Mouse (Mus musculus): ENCODE data around the gene S100a16. TPM values are rescaled to one million over a fixed set of nuclear protein-coding genes. Genes with fewer than 3 reads are reported as not detected.

The S100a16 gene
- total RNA-seq, 2 experiments from 2014 or later = 68.4 to 74.4 TPM

DNA sequence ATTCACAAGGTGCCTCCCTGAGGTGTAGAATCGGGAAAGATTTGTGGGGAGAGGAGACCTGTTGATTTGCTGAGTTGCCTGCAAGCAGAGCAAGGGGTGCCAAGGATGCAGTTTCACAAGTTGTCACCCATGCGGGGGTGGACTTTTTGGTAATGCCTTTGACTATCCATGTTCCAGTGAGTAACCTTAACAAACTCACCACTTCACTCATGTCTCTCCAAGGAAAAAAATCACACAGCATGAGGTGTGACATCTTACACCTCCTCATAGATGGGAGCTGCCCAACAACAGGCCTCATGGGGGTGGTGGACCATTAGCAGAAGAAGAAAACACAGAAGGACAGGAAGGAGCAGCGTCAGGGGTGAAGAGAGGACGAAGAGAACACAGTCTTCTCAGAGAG, 45.5 kb downstream of the S100a16 start:
- DNase-seq (ENCODE audit: low spot score in 2 of 2) = no peak

- no peak for DNase-seq (ENCODE audit: low spot score in 2 of 2)
Observed at GRCm38 (mm10) chr3:90583893-90584292, 46.8 kb downstream of the S100a16 start.

DNA sequence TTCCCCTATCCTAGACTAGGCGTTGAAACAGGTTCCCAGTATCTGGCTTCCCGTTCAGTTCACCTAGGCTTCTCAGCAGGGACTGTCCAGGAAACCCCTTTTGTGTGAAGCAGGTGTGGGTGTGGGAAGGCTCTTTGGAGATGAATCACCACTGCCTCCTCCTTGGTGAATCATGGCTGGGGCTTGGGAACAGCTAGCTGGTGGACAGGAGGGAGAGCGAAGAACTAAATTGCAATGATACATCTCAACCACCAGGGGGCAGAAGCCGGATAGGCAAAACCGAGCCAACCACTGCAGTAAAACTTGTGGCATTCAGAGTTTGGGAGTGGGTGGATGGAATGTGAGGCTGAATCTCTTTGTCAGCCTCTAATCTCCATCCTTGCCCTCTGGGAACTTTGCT, 48.5 kb downstream of the S100a16 start:
- DNase-seq (ENCODE audit: low spot score in 2 of 2) = peak in 1 of 2 experiments; percentile 43

GRCm38 (mm10) chr3:90586016-90586643, 49.1 kb downstream of the S100a16 start:
- no peak for DNase-seq (ENCODE audit: low spot score in 2 of 2)

GRCm38 (mm10) chr3:90586906-90587305, 49.9 kb downstream of the S100a16 start:
- DNase-seq (ENCODE audit: low spot score in 2 of 2) = peak; percentile 27 to 40

GRCm38 (mm10) chr3:90587361-90588101, 50.5 kb downstream of the S100a16 start:
- no peak for DNase-seq (ENCODE audit: low spot score in 2 of 2)

DNA sequence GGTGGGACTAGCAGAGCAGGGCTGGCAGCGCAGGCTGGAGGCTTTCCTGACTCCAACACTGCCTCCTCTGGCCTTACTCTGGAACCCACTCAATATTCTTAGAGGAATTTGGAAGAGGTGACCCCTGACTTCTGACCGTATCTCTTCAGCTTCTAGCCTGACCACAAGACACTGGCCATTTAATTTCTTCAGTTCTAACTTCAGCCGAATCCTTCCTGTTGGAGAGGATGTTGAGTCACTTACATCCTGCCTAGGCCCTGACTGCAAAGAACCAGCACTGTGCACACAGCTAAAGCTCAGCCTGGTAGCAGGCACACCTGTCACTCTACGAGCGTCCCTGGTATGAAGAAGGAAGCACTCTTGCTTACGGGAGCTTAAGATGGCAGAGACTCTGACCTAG, 52.3 kb downstream of the S100a16 start:
- DNase-seq (ENCODE audit: low spot score in 2 of 2) = no peak

GRCm38 (mm10) chr3:90589947-90590346, 52.9 kb downstream of the S100a16 start, which contains the start of gene S100a2:
Gene S100a2 (plus strand): TSS chr3:90590247.
- DNase-seq (ENCODE audit: low spot score in 2 of 2) = no peak

Other genes starting within 250 kb of the S100a16 start
- gene Gatad2b, start 244.1 kb upstream of the S100a16 start, total RNA-seq (2021) = 100 to 1,000 TPM in 1 of 2 experiments, 10 to 100 TPM in 1; 90.7 to 105 TPM
- 10 to 100 TPM; 76.7 to 83.4 TPM for gene Slc27a3, start 147.3 kb upstream of the S100a16 start, total RNA-seq (2021)
- gene Ints3, start 103.6 kb upstream of the S100a16 start, total RNA-seq (2021) = 10 to 100 TPM; 56.4 to 57.6 TPM
- gene Npr1, start 71.4 kb upstream of the S100a16 start, total RNA-seq (2021) = 100 to 1,000 TPM; 120 to 121 TPM
- 10 to 100 TPM; 81.8 to 92.6 TPM for gene Ilf2, start 61.1 kb upstream of the S100a16 start, total RNA-seq (2021)
- gene Snapin, start 46.2 kb upstream of the S100a16 start, total RNA-seq (2021) = 10 to 100 TPM; 70.9 to 72.3 TPM
- 100 to 1,000 TPM; 137 to 138 TPM for gene Chtop, start 27.8 kb upstream of the S100a16 start, total RNA-seq (2021)
- gene S100a1, start 22.9 kb upstream of the S100a16 start, total RNA-seq (2021) = 10 to 100 TPM; 67.1 TPM
- gene S100a13, start 22.8 kb upstream of the S100a16 start, total RNA-seq (2021) = 10 to 100 TPM; 23.9 to 24.7 TPM
- 1 to 10 TPM in 1 of 2 experiments, under 1 TPM in 1; 0.54 to 1.2 TPM for gene S100a14, start 10.4 kb upstream of the S100a16 start, total RNA-seq (2021)
- gene S100a3, start 23.3 kb downstream of the S100a16 start, total RNA-seq (2021) = not detected
- not detected for gene S100a2, start 53.0 kb downstream of the S100a16 start, total RNA-seq (2021)
- gene Gm42674, start 64.7 kb downstream of the S100a16 start, total RNA-seq (2021) = not detected
- gene S100a4, start 66.5 kb downstream of the S100a16 start, total RNA-seq (2021) = 10 to 100 TPM; 11.4 to 14.7 TPM
- gene S100a5, start 71.3 kb downstream of the S100a16 start, total RNA-seq (2021) = not detected
- 10 to 100 TPM; 71.7 to 72.5 TPM for gene S100a6, start 75.6 kb downstream of the S100a16 start, total RNA-seq (2021)
- gene S100a7a, start 116.8 kb downstream of the S100a16 start, total RNA-seq (2021) = not detected
- gene S100a8, start 131.7 kb downstream of the S100a16 start, total RNA-seq (2021) = 100 to 1,000 TPM in 1 of 2 experiments, 10 to 100 TPM in 1; 48.2 to 155 TPM
- gene S100a9, start 158.5 kb downstream of the S100a16 start, total RNA-seq (2021) = 100 to 1,000 TPM in 1 of 2 experiments, 10 to 100 TPM in 1; 64.8 to 191 TPM
- gene Pglyrp4, start 189.7 kb downstream of the S100a16 start, total RNA-seq (2021) = not detected
- gene Gm5849, start 240.6 kb downstream of the S100a16 start, total RNA-seq (2021) = not detected